Mouse (Mus musculus): Measurements from ENCODE around the gene Hax1.

Gene Hax1

DNA sequence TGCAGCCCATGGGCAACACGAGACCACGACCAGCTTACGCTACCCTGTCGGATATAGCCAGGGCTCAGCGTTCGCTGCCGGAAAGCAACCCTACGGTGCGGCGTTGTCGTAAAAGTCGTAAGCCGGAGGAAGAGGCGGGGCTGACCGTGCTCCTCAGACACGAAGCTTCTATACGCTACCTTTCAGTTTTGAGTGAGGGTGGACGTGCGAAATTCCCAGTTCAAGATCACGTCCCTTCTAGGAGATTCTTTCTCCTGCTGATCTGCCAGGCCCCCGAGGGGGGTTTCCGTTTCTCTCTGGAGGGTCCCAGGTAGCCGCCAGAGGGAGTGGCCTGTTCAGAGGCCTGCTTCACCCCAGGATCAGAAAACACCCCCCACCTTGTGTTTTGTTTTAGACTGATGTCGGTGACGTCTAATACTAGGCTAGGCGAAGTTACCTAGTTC, at the start of gene Hax1:
Hax1 (minus strand) TSS at position 169 of the 443 bp plus-strand sequence.
- peak; percentile 97 for DNase-seq

DNA sequence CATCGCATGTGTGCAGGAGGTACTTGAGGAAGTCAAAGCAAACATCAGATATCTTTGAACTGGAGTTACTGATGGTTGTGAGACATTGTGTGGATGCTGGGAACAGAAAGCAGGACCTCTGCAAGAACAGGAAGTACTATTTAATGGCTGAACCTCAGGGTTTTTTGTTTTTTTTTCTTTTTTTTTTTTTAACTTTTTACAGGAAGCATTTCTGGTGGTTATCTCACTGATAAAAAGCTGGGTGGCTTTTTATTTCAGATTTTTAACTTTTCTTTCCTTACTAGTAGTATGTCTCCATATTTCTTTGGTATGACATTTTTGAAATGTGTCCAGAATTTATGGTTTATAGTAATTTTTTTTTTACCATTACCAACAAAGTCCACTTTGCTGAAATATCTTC, 37.7 kb upstream of the Hax1 start:
- no peak for DNase-seq

DNA sequence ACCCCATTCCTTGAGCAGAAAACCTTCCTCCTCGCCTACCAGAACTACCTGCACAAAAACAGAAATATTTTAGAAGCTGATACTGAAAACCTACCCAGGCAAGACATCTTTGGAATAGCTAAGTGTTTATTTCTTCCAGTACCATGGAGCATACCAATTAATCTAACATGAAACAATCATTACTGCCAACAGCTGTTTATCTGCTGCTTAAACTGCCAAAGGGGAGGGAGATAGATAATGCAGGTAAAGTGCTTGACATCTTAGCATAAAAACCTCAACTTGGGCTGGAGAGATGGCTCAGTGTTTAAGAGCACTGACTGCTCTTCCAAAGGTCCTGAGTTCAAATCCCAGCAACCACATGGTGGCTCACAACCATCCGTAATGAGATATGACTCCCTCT, 36.1 kb upstream of the Hax1 start:
- no peak for DNase-seq

DNA sequence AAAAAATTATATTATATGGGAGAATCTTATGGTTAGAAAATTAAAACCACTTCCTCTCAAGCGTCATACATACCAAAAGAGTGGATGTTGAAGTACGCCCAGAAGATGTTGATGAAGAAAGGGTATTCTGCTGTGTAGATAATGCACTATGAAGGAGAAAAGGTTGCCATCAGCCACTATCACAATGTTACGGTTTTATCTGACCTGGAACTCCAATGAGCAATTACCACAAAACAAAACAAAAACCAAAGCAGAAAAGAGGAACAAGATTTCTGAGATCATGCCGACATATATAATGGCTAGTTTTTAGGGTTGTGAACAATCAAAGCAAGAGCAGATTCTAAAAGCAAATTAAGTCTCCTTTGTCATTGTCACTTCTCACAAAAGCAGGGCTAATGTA, 18.0 kb upstream of the Hax1 start:
- no peak for DNase-seq

DNA sequence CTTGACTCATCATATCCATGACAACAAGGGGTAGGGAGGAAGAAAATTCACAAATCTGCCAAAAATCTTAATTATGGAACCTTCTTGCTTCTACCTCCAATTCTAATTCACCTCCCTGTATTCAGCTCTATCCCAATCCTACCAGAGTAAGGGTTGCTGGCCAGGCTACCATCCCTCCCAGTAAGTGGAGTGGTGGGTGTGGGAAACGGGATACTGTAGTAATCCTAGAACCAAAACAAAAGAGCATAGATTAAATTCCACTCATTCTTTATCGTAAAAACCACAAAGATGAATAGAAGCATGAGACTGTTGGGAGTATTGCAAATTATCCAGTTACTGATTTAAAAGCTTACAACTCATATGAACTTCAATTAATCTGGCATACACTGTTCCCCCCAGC, 11.7 kb upstream of the Hax1 start:
- DNase-seq = no peak

DNA sequence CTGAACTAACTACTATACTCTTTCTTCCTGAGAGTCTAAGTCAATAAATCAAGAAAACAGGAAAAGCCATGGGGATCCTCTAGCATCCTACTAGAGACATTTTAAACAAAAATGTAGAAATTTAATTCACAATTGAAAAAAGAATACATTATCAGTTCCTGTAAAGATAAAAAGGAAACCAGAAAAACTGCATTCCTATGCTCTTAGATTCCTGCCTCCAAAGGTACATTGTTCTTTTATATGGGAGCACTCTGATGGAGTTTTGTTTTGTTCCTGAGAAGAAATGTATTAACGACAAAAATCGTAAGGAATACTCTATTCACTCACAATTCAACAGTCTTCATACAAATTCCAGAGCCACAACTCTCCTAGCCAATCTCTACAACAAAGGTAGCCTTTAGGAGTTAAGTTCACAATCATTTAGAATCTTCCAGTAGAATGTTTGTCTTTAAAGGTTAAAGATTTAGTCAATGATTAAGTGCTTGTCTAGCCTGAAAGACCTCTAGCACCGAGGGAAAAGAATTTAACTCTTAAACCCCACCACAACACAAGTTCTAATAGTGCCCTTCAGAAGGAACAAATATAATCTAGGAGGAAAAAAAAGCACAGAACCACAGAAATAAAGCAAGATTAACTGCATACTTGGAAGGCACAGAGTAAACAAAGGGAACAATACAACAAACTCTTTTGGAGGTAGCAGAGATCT, 5.7 kb upstream of the Hax1 start:
- no peak for DNase-seq

DNA sequence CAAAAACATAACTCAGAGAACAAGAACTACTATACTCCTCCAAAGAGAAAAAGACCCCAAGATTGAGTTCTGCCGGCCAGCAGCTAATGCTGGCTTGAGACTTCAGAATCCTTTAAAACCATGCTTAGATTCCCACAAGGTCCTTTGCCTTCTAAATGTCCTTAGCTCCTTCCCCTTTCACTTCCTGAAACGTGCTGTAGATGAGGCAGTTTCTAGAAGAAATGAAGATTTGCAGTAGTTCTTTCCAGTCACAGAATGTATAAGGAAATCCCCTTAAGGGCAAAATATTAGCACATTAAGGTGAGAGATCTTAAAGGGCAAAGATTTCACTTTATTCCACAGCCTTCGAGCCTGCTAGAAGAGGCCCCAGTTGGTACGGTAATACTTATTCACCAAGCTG, 1.2 kb upstream of the Hax1 start:
- no peak for DNase-seq

DNA sequence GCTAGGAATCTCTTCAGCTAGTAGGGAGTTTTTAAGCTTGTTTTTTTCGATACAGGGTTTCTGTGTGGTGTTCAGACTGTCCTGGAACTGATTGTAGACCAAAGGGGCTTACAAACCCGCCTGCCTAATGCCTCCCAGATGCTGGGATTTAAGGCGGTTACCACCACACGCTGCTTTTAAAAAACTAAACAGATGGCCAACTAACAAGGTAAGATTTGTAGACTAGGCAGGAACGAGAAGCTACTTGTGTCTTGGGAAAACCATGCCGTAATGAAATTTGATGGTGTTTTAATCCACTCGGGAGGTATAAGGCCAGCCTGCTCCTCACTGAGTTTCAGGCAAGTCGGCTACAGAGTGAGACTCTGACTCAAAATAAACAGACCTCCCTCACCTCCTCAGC, 510 bp upstream of the Hax1 start:
- peak; percentile 69 for DNase-seq

DNA sequence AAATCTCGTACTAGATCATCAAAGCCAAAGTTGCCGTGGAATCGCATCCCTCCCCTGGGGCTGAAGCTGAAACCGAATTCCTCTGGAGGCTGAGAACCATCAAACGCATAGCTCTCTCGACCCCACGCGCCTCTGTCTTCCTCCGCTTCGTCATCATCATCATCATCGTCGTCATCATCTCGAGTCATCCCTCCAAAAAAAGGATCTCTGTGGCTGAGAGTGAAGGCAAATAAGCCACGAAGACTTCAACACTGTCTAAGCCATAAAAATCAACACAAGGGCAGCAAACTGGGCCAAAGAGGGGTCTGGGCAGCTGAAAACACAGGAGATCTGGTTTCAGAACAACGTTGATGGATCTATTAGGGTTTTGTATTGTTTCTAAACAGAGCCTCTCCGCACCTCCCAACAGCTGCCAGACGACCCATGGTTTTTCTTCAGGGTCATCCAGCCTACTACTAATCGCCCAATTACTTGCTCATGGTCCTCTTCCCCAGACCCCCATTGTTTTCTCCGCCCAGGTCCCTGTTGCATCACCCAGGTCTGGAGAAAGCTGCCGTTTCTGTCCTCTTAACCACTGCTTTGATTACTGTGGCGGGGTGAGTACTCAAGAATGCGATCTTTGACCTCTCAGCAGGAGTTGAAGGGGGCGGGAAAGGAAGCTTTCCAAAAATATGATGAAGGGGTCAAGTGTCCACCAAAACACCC, 637 bp downstream of the Hax1 start:
- DNase-seq = peak; percentile 68

DNA sequence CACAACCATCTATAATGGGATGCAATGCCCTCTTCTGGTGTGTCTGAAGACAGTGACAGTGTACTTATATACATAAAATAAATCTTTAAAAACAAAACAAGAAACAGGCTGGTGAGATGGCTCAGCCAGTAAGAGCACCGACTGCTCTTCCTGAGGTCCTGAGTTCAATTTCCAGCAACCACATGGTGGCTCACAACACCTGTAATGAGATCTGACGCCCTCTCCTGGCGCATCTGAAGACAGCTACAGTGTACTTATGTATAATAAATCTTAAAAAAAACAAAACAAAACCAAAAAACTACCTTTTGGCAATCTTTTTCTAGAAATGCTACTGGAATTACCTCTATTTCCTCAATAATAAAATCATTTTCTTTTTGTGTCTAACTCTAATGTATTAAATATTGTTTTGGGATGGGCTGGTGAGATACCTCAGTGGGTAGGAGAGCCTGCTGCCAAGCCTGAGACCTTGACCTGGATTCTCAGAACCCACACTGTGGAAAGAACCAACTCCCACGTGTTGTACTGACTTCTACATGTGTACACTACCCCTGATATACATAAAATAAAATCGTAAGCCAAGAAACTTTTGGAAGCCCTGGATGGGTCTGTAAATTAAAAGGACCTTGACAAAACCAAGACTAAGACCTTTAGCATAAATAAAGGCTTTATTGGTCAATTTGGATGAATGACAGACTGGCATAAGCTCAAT, 3.6 kb downstream of the Hax1 start:
- no peak for DNase-seq

DNA sequence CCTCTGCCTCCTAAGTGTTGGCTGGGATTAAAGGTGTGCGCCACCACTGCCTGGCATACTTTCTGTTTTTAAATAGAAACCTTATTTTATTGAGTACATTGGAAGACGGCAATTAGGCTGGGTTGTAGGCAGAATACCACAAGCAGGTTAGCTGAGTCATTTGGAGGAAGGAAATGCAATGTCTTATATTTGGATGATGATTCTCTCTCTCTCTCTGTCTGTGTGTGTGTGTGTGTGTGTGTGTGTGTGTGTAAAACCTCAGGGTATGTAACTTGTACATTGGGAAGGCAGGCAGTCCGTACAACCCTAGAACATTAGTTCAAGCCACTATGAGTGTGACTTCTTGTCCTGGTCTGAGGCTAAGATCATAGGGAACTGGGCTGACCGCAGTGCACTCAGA, 10.8 kb downstream of the Hax1 start:
- DNase-seq = no peak

DNA sequence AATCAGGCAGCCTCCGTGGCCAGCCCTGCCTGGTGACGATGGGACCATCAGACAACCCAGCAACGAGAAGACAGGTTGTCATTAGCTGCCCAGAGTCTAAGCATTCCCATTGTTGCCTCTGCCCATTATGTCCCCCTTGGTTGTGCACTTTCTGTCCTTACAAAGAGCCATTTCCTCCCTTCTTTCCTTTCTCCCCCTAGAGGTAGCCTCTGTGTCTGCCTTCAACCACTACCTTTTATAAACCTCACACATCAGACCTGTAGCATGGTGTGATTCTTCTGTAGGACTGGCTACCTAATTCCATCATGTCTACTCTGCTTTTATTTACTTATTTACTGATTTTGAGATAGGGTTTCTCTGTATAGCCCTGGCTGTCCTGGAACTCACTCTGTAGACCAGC, 11.4 kb downstream of the Hax1 start:
- no peak for DNase-seq

DNA sequence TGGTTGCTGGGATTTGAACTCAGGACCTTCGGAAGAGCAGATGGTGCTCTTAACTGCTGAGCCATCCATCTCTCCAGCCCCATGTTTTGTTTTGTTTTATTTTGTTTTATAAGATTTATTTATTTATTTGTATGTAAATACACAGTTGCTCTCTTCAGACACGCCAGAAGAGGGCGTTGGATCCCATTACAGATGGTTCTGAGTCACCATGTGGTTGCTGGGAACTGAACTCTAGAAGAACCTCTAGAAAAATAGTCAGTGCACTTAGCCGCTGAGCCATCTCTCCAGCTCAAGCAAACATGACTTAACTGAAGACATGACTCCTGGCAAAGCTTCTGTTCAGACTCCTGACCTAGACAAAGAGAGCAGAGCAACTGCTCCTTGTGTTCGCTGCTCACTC, 16.2 kb downstream of the Hax1 start:
- no peak for DNase-seq

DNA sequence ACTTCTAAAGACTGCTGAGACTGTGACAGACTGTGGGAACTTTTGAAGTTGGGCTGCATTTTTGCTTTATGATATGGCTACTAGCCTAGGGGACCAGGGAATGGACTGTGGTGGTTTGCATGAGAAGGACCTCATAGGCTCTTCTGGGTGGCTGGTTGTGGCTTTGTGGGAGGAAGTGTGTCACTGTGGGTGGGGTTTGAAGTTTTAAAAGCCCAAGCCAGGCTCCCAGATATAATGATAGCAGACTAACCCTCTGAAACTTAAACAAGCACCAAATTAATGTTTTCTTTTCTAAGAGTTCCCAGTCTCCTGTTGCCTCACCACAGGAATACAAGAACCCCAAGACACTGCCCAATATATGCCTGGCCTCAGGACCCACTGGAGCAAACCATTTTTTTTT, 21.7 kb downstream of the Hax1 start:
- no peak for DNase-seq

DNA sequence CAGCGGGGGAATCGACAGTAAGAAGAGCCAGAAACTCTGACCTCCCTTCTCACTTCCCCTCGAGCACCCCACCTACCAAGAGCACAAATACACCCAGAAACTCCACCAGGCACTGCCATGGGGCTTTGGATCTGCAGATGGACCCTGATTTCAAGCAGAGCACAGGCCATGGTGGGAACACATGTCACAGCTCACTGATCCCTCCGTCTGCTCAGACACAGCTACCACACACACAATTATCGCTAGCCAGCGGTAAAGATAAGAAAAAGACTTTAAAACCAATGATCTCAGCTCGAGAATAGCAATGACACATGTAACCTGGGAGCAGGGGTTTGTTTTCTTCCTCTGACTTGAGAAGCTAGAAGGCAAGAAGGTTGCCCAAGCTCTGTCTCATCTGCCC, 30.1 kb downstream of the Hax1 start:
- DNase-seq = no peak

DNA sequence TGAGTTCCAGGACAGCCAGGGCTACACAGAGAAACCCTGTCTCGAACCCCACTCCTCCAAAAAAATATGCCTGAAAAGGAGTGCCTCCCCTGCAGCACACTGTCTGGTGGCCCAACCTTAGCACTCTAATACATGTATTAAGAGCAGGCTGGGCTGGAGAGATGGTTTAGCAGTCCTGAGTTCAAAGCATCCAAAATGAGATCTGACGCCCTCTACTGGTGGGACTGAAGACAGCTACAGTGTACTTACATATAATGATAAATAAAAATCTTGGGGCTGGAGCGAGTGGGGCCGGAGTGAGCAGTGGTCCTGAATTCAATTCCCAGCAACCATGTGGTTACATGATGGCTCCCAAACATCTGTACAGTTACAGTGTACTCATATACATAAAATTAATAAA, 31.6 kb downstream of the Hax1 start:
- peak; percentile 46 for DNase-seq

DNA sequence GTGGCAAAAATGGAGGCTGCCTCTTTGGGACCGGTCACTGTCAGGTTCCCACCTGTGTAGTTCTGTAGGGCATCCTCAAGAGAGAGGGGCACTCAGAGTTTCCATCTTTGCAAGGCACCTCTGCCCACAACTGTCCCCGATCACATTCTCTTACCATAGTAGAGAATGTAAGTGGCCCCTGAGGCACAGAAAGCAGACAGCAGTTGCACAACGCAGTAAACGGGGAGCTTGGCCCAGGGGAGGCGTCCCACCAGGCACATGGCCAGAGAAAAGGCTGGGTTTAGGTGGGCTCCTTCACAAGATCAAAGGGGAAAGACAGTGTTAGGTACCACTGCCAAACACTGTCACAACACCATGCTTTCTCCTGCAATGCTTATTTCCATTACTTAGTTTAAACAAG, 32.6 kb downstream of the Hax1 start:
- DNase-seq = no peak

DNA sequence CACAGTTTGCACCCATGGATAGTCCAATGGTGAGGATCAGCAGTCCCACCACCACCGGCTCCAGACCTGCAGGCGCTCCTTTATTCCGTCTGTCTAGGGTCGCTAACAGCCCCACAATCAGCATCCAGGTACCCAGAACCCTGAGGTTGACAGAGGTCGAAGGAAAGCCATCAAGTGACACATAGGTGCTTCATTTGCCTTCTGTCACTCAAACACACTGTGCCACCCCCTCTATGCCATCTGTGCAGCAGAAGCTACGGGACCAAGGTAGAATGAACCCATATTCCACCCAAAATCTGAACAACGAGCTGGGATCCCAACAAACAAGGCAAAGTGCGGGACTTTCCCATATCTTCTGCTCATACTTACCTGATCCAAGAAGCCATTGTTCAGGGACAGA, 33.0 kb downstream of the Hax1 start:
- no peak for DNase-seq

DNA sequence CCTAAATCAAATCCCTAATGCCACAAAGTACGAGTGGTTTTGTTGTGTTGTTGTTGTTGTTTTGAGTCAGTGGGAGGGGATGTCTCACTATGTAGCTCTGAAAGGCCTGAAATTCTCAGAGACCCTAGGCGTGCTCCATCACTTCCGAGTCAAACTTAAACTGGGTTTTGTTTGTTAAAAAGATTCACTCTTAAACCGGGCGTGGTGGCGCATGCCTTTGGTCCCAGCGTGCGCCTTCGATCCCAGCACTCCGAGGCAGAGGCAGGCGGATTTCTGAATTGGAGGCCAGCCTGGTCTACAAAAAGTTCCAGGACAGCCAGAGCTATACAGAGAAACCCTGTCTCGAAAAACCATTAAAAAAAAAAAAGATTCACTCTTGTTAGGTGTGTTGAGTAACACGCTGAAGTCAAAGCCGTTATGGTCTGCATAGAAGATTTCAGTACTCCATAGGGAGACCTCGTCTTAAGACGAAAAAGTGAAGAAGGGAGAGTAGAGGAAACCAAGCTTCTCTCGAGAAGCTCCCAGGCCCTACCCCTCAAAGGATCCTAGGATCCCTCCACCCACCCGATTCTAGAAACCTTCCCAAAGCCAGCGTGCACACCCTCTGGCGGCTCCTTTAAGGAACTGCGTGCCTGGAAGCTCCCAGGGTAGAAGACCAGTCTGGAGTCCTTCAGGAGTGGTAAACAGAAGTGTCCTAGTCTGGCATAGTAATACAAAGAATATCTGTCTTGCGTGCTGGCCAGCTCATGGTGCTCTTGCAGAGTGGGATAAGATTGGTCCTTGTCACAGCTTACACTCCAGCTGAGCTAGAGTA, 34.4 kb downstream of the Hax1 start:
- DNase-seq = peak; percentile 91

DNA sequence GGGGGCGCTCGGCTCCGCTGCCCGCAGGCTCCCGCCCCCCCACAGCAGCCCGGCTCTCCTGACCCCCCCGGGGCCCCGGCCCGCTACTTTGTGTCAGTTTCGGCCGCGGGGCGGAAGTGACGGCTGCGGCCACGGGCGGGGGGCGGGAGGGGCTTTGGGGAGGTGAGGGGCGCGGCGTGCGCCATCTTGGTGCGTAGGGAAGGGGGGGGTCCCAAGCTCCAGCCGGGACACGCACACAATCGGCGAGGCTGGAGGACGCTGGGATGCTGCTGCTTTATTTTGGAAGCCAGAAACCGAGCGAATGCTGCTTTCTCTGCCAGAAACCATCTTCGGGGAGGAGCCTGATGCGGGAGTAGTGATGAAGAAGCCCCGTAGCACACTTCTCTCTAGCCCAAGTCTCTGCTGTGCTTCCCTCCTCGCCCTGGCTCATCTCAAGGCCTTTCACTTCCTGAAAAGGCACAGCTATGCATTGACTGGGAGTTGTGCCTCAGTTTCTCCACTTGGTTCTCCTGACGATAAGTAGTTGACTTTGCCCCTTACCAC, 35.3 kb downstream of the Hax1 start, which contains the start of gene Atp8b2:
Atp8b2 (minus strand) TSS at position 288 of the 543 bp plus-strand sequence.
- peak; percentile 91 for DNase-seq

DNA sequence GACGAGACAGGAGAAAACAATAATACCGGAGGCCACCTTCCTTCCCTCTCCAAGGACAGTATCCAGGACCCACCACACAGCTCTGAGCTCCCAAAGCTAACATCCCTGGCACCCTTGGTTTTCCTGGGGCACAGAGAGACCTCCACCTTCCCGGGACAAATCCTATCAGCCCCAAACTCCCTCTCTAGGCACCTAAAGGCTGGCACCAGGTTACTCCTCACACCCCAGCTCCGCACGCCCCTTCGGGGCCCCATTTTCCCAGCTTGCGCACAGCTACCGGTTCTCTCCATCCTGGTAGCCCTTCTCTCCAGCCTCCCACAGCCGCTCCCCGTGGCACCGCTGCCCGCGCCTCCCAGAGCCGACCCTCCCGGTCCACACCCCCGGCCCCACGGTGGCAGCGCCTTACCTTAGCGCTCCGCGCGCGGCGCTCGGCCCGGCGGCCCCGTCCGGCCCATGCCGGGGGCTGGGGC, 35.8 kb downstream of the Hax1 start:
- no peak for DNase-seq

DNA sequence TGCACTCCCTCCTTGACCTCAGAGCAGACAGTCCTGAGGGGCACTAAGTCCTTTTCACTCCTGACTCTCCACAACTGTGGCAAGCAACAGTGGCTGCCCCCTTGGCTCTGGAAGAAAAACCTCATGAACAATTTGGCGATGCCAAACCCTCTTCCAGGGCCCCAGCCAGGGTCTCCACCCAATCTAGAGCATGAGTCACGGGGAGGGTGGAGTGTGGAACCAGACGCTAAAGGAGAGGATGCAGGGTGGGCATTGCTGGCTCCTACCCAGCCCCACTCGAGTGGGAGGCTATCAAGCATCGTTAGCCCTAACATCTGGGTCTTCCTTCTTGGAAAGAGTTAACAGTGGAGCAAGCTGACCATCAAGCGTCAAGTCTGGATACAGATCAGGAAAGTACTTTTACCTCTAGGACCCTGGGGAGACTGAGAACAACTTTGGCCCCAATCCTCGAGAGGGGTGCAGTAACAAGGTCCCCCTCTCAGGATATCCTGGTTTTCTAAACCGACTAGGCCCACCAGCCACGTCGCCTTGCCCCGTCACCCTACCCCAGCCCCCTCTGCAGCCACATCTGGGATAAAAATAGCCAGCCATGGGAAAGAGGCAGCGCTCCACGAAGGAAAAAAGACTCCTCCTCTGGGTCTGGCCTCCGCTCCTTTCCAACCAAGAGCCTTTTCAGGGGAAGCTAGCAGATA, 36.4 kb downstream of the Hax1 start:
- DNase-seq = peak; percentile 28
